Comparison of ENCODE assay signal across 11 mouse cellular contexts in genomic region chr10:70939751-70940150, GRCm38 (mm10).
A peak's percentile ranks its signal among the peaks of the same experiment; 100 is the strongest.
DNase-seq lines count a peak whose midpoint lies in the region; ATAC-seq and TF ChIP-seq lines count a peak whose summit lies in the region.
"Had no signal": no experiment of that assay in that cellular context is flagged by ENCODE, and none has a peak within 500 bp of the region (broad histone marks: within the 10 kb centered on the region; RNA-seq: fewer than 3 reads in every experiment).

No protein-coding gene starts in this region.

- intact Hi-C loops in gastrocnemius, adult 2 months (cut with DNase I), result no loop called here

- no peak overlapping the region for H3K9ac ChIP-seq in kidney, postnatal 0 days (ENCODE audit: low read depth, low read length)
- no peak overlapping the region for H3K9ac ChIP-seq in heart, embryonic 12.5 days
- no peak overlapping the region for H3K9ac ChIP-seq in limb, embryonic 15.5 days
- H3K9ac ChIP-seq: embryonic facial prominence, embryonic 12.5 days; liver, embryonic 14.5 days; neural tube, embryonic 12.5 days had no signal

- peak; percentile 60 for DNase-seq in kidney, postnatal 0 days (ENCODE audit: low spot score)
- no peak for DNase-seq in kidney, adult 11 months
- DNase-seq in gastrocnemius, adult 2 months, result peak; percentile 46
- DNase-seq in spleen, postnatal 14 days (ENCODE audit: low spot score in 2 of 2), result no peak
- DNase-seq in retina, postnatal 1 day, result no peak

- no peaks in the 10 kb centered on the region for H3K9me3 ChIP-seq in kidney, postnatal 0 days (replicated peaks; ENCODE audit: low read length)
- peaks cover 14% of the 10 kb centered on the region for H3K9me3 ChIP-seq in heart, embryonic 12.5 days (replicated peaks)
- no peaks in the 10 kb centered on the region for H3K9me3 ChIP-seq in limb, embryonic 15.5 days
- H3K9me3 ChIP-seq: embryonic facial prominence, embryonic 12.5 days had no signal

- H3K36me3 ChIP-seq in kidney, postnatal 0 days (ENCODE audit: insufficient read depth, low read length), result peaks cover 65% of the 10 kb centered on the region
- H3K36me3 ChIP-seq in heart, embryonic 12.5 days, result peaks cover 38% of the 10 kb centered on the region
- peaks cover 85% of the 10 kb centered on the region for H3K36me3 ChIP-seq in limb, embryonic 15.5 days

- no peak overlapping the region for H3K27ac ChIP-seq in kidney, postnatal 0 days
- H3K27ac ChIP-seq in gastrocnemius, adult 2 months, result peak overlapping the region; percentile 48; the same call in 1 of the 2 replicates
- H3K27ac ChIP-seq in heart, embryonic 12.5 days (ENCODE audit: poor library complexity, severe bottlenecking), result peak overlapping the region; percentile 63; the same call in 1 of the 2 replicates
- 0 out of 2 replicates have a peak overlapping the region, but pooled peaks have one; percentile 4 for H3K27ac ChIP-seq in limb, embryonic 15.5 days
- H3K27ac ChIP-seq: embryonic facial prominence, embryonic 12.5 days; liver, embryonic 14.5 days; neural tube, embryonic 12.5 days had no signal

- no peaks in the 10 kb centered on the region for H3K4me1 ChIP-seq in kidney, postnatal 0 days (replicated peaks; ENCODE audit: insufficient read depth, low read length)
- peaks cover 13% of the 10 kb centered on the region; the same call in 1 of the 2 replicates for H3K4me1 ChIP-seq in heart, embryonic 12.5 days (replicated peaks)
- H3K4me1 ChIP-seq in limb, embryonic 15.5 days, result no peaks in the 10 kb centered on the region
- H3K4me1 ChIP-seq: embryonic facial prominence, embryonic 12.5 days; neural tube, embryonic 12.5 days had no signal

- H3K4me3 ChIP-seq in kidney, postnatal 0 days (replicated peaks; ENCODE audit: low read depth, low read length), result no peak overlapping the region
- no peak overlapping the region for H3K4me3 ChIP-seq in gastrocnemius, adult 2 months
- no peak overlapping the region for H3K4me3 ChIP-seq in heart, embryonic 12.5 days
- H3K4me3 ChIP-seq in limb, embryonic 15.5 days, result no peak overlapping the region
- H3K4me3 ChIP-seq: embryonic facial prominence, embryonic 12.5 days; neural tube, embryonic 12.5 days had no signal

- WGBS in kidney, postnatal 0 days, result 51% methylated on average over 12 of the region's 12 CpGs
- 56% methylated on average over 12 of the region's 12 CpGs for WGBS in heart, embryonic 12.5 days
- 62% methylated on average over 12 of the region's 12 CpGs for WGBS in limb, embryonic 15.5 days

- TF ChIP-seq CTCF in kidney, postnatal 0 days (IDR thresholded peaks at IDR 0.05; ENCODE audit: low read depth), result no peak
- TF ChIP-seq CTCF in gastrocnemius, adult 2 months (IDR thresholded peaks at IDR 0.05), result no peak

- ATAC-seq in kidney, postnatal 0 days (replicated peaks; ENCODE audit: low FRiP score, low read depth), result no peak
- ATAC-seq in heart, embryonic 12.5 days (ENCODE audit: insufficient number of reproducible peaks, low FRiP score), result peak; percentile 54
- ATAC-seq in limb, embryonic 15.5 days (ENCODE audit: insufficient number of reproducible peaks, low FRiP score, low TSS enrichment, low read depth), result no peak; the same call in 1 of the 2 replicates
- no peak for ATAC-seq in megakaryocyte, adult 5-6 weeks (ENCODE audit: poor library complexity, severe bottlenecking)

- no peaks in the 10 kb centered on the region for H3K27me3 ChIP-seq in kidney, postnatal 0 days (ENCODE audit: insufficient read depth, low read length)
- H3K27me3 ChIP-seq in heart, embryonic 12.5 days (replicated peaks), result no peaks in the 10 kb centered on the region
- H3K27me3 ChIP-seq in limb, embryonic 15.5 days, result no peaks in the 10 kb centered on the region
- H3K27me3 ChIP-seq: embryonic facial prominence, embryonic 12.5 days; neural tube, embryonic 12.5 days had no signal

- H3K4me2 ChIP-seq in kidney, postnatal 0 days (ENCODE audit: low read length), result no peak overlapping the region
- H3K4me2 ChIP-seq in heart, embryonic 12.5 days, result no peak overlapping the region
- no peak overlapping the region for H3K4me2 ChIP-seq in limb, embryonic 15.5 days
- H3K4me2 ChIP-seq: embryonic facial prominence, embryonic 12.5 days; neural tube, embryonic 12.5 days had no signal

Comparison
In these comparisons a context has a peak if more than half of its experiments do, and no peak if none do; other contexts are left out.
1. DNase-seq: peak in kidney, postnatal 0 days (single experiment) and gastrocnemius, adult 2 months (single experiment); none in kidney, adult 11 months (single experiment), spleen, postnatal 14 days (0 of 2) and retina, postnatal 1 day (single experiment).